Mouse (Mus musculus) myocyte (in vitro differentiated cells): ENCODE data around the gene Vmn1r66. TPM values are rescaled to one million over a fixed set of nuclear protein-coding genes. Genes with fewer than 3 reads are reported as not detected.
"Not testable (repeated sequence)": the region's sequence is repeated elsewhere in the genome, so short reads cannot be mapped to it uniquely, and the experiment has no call there.

Experiments used
- H3K27me3 ChIP-seq: one replicate; pipeline ENCODE4 v1.6.1; 2011; ENCODE audit not compliant: control insufficient read depth, insufficient read depth, insufficient read length
- H3K36me3 ChIP-seq: one replicate; pipeline ENCODE4 v1.6.1; 2011; ENCODE audit not compliant: control insufficient read depth, insufficient read depth
- H3K4me2 ChIP-seq: one replicate; pipeline ENCODE4 v1.6.1; 2011; ENCODE audit warnings: low read depth, control low read depth
- H3K4me3 ChIP-seq: one replicate; pipeline ENCODE4 v1.5.1; 2011; ENCODE audit warnings: mild to moderate bottlenecking, control low read depth, moderate library complexity
- H3K79me2 ChIP-seq: one replicate; pipeline ENCODE4 v1.6.1; 2011; ENCODE audit not compliant: control insufficient read depth, insufficient read depth
- H3ac ChIP-seq: one replicate; pipeline ENCODE4 v1.6.1; 2011; ENCODE audit not compliant: control insufficient read depth, insufficient read length
- CEBPB ChIP-seq: IDR thresholded peaks from 2 replicates; pipeline ENCODE4 v1.6.1; 2011; ENCODE audit warnings: mild to moderate bottlenecking, moderate library complexity; ENCODE audit not compliant: poor library complexity, insufficient read depth, severe bottlenecking
- E2F4 ChIP-seq: IDR thresholded peaks from one replicate; pipeline ENCODE4 v1.6.1; 2011; ENCODE audit warnings: mild to moderate bottlenecking, control low read depth, moderate library complexity; ENCODE audit not compliant: insufficient read depth
- MAX ChIP-seq: IDR thresholded peaks from one replicate; pipeline ENCODE4 v1.6.1; 2011; ENCODE audit warnings: low read depth, mild to moderate bottlenecking, control low read depth
- MYOD1 ChIP-seq, 3 experiments: IDR thresholded peaks; one replicate each; pipeline ENCODE4 v1.6.1; 2011; ENCODE audit warnings: control low read depth in 2 of 3, low read depth in 2 of 3, mild to moderate bottlenecking in 2 of 3, moderate library complexity in 1 of 3; ENCODE audit not compliant: insufficient read length in 2 of 3, control insufficient read depth in 1 of 3
- MYOG ChIP-seq, 3 experiments: IDR thresholded peaks; one replicate each; pipeline ENCODE4 v1.6.1; 2011; ENCODE audit warnings: control low read depth in 2 of 3, low read depth in 2 of 3, mild to moderate bottlenecking in 2 of 3; ENCODE audit not compliant: insufficient read length in 2 of 3, control insufficient read depth in 1 of 3, insufficient read depth in 1 of 3
- POLR2A ChIP-seq: IDR thresholded peaks from one replicate; pipeline ENCODE4 v1.6.1; 2011; ENCODE audit warnings: low read depth, mild to moderate bottlenecking, control low read depth, moderate library complexity; ENCODE audit not compliant: insufficient read length
- POLR2AphosphoS2 ChIP-seq: IDR thresholded peaks from one replicate; pipeline ENCODE4 v1.6.1; 2011; ENCODE audit warnings: low read depth, control low read depth; ENCODE audit not compliant: insufficient read length
- REST ChIP-seq: IDR thresholded peaks from one replicate; pipeline ENCODE4 v1.6.1; 2011; ENCODE audit warnings: mild to moderate bottlenecking, control low read depth, moderate library complexity; ENCODE audit not compliant: insufficient read depth, insufficient read length
- SRF ChIP-seq: IDR thresholded peaks from one replicate; pipeline ENCODE4 v1.6.1; 2011; ENCODE audit warnings: low read depth; ENCODE audit not compliant: control insufficient read depth, insufficient read length
- TCF12 ChIP-seq: IDR thresholded peaks from one replicate; pipeline ENCODE4 v1.6.1; 2011; ENCODE audit warnings: mild to moderate bottlenecking, control low read depth; ENCODE audit not compliant: poor library complexity, insufficient read depth, severe bottlenecking
- TCF3 ChIP-seq: IDR thresholded peaks from one replicate; pipeline ENCODE4 v1.6.1; 2011; ENCODE audit warnings: low read depth, control low read depth; ENCODE audit not compliant: insufficient read length
- USF1 ChIP-seq: IDR thresholded peaks from one replicate; pipeline ENCODE4 v1.6.1; 2011; ENCODE audit warnings: low read depth, mild to moderate bottlenecking, control low read depth, moderate library complexity
- polyA plus RNA-seq: library from polyadenylated mRNA; unstranded; fragments of >200 nt; fragmentation: generic; extraction: Trizol; gene quantifications from one replicate; pipeline ENCODE4 v1.2.1, GENCODE M21; 2012; ENCODE audit warnings: missing spikeins

The Vmn1r66 gene
- polyA plus RNA-seq: not detected

DNA sequence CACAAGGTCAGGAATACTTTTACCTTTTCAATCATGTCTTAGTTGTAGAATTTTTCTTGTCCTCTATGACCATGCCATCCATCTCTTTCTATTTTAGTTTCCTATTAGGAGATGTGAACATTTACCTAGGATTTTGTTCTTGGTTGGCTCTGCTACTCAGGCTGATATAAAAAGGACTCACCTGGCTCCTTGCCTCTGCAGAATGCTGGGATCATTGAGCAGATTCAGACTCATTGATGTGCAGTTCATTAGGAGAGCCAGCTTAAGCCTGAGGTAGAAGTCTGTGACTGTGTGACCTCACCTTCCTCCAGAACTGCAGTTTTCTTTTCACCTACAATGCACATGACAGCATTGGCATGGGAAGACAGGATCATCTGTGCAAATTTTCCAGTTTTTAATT is at the start of gene Vmn1r66:
TSS of gene Vmn1r66 (minus strand) at position 101 of the 400 bp plus-strand sequence.
- no peaks in the 10 kb centered on the region for H3K36me3 ChIP-seq

DNA sequence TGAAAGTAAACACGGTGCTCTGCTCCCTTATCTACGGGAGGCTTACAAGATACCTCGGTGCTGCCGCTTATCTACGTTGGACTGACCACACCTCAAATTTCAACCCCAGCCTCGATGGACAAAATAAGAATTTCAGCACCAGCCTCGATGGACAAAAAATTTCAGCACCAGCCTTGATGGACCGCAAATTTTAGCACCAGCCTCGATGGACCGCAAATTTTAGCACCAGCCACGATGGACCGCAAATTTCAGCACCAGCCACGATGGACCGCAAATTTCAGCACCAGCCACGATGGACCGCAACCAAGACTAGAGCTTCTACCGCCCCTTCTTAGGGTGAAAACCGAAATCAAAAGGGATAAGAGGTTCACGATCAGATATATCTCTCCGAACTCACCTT is 47.7 kb upstream of the Vmn1r66 start:
- not testable (repeated sequence) for H3ac ChIP-seq, H3K79me2 ChIP-seq, H3K4me3 ChIP-seq, H3K4me2 ChIP-seq, H3K27me3 ChIP-seq, H3K36me3 ChIP-seq
- TF ChIP-seq REST: peak; percentile 33

More for the DNA sequence above, at the start of gene Vmn1r66:
- Histone ChIP-seq H3ac (no peak within 1 kb of the TSS), H3K27me3 (no peaks in the 10 kb centered on the region), H3K4me3 (no peak within 1 kb of the TSS), H3K4me2 (no peak within 1 kb of the TSS), H3K79me2 (no peaks in the 10 kb centered on the region)
- TF ChIP-seq POLR2AphosphoS2 (no peak), TCF12 (no peak), CEBPB (no peak), E2F4 (no peak), SRF (no peak), MYOG (IDR thresholded peaks at IDR 0.05; ENCODE audit: control insufficient read depth in 1 of 3, insufficient read depth in 1 of 3, insufficient read length in 2 of 3, low read depth in 2 of 3) (no peak), MAX (no peak), MYOD1 (IDR thresholded peaks at IDR 0.05; ENCODE audit: control insufficient read depth in 1 of 3, insufficient read length in 2 of 3, low read depth in 2 of 3) (no peak), TCF3 (no peak), POLR2A (no peak), REST (no peak), USF1 (no peak)

DNA sequence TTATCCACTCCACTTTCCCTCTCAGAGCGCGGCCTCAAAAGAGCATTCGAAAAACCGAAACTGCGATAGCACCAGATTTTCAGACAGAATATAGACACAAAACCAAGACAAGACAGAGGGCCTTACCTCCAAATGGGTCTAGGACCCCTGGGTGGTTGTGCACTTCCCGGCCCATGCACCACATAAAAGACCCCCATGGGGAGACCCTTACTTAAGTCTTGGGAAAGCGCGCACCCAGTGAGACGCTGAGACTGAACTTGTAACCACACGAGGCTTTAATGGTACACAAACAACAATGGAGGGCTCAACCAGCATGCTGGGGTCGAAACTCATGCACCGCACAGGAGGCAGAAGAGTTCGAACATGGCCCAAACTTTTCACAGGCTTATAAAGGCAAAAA is 25.7 kb downstream of the Vmn1r66 start:
- H3K79me2 ChIP-seq: no peaks in the 10 kb centered on the region
- no peak overlapping the region for H3K4me2 ChIP-seq
- H3ac ChIP-seq: no peak overlapping the region
- H3K27me3 ChIP-seq: no peaks in the 10 kb centered on the region
- TF ChIP-seq USF1 (no peak), CEBPB (no peak), TCF12 (no peak), MYOG (IDR thresholded peaks at IDR 0.05; ENCODE audit: control insufficient read depth in 1 of 3, insufficient read depth in 1 of 3, insufficient read length in 2 of 3, low read depth in 2 of 3) (no peak), POLR2A (no peak), MAX (no peak), TCF3 (no peak), MYOD1 (IDR thresholded peaks at IDR 0.05; ENCODE audit: control insufficient read depth in 1 of 3, insufficient read length in 2 of 3, low read depth in 2 of 3) (no peak)
- H3K36me3 ChIP-seq: no peaks in the 10 kb centered on the region
- no peak overlapping the region for H3K4me3 ChIP-seq

DNA sequence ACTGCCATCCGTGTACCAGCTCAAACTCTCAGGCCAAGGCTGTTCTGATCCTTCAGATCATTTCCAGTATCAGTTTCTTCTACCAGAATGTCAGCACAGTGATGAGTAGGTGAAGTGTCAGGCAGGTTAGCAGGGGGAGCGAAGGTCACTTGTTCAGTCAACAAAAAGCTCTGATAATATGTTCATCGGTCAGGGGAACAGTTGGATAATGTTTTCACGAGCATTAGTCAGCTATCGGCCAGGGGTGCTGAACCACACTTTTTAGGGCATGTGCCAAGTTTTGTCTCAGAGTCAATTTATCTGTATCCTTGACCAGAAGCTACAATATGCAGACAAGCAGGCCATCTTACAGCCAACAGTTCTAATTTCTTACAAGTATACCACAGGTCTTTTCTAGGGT is 28.7 kb downstream of the Vmn1r66 start:
- Histone ChIP-seq H3ac (no peak overlapping the region), H3K4me3 (no peak overlapping the region), H3K79me2 (no peaks in the 10 kb centered on the region), H3K27me3 (no peaks in the 10 kb centered on the region), H3K4me2 (no peak overlapping the region), H3K36me3 (no peaks in the 10 kb centered on the region)
- no peak for TF ChIP-seq E2F4
- no peak for TF ChIP-seq TCF3
- no peak for TF ChIP-seq SRF
- TF ChIP-seq MYOD1 (IDR thresholded peaks at IDR 0.05; ENCODE audit: control insufficient read depth in 1 of 3, insufficient read length in 2 of 3, low read depth in 2 of 3): no peak
- TF ChIP-seq POLR2AphosphoS2: no peak
- no peak for TF ChIP-seq TCF12
- no peak for TF ChIP-seq POLR2A

Other genes with a start within 250 kb of the Vmn1r66 start
- not detected for gene Vmn2r50, start 224.7 kb downstream of the Vmn1r66 start, polyA plus RNA-seq
- not detected for gene Vmn2r51, start 172.3 kb downstream of the Vmn1r66 start, polyA plus RNA-seq
- not detected for gene Vmn2r52, start 101.4 kb downstream of the Vmn1r66 start, polyA plus RNA-seq
- gene Vmn1r67, start 165.3 kb upstream of the Vmn1r66 start, polyA plus RNA-seq: not detected
- gene Zik1, start 217.4 kb upstream of the Vmn1r66 start, polyA plus RNA-seq: 0.96 TPM